Mouse (Mus musculus): Measurements from ENCODE around the gene Gm8126.
"Not testable (repeated sequence)": the region's sequence is repeated elsewhere in the genome, so short reads cannot be mapped to it uniquely, and the experiment has no call there.

The Gm8126 gene

DNA sequence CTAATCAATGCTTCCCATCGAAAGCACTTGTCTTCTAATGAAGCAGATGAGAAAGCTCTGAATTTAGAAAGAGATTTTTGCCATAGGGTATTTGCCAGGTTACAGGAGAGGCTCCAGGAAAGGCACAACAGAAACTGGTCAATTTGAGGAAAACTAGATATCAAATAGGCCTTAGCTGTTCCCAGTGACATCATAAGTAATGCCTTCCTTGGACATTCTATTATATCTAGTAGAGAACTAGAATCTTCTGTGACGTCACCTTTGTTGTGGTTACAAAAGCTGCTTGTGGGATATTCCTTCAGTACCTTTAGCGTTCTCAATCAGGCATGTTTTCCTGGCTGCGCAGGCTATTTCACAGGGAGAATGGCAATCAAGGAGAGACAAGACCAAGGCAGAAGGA is at the start of gene Gm8126:
Gene Gm8126 (plus strand): TSS at position 301 of the 400 bp plus-strand sequence.
- in situ Hi-C loops (cut with MboI, MseI), result not testable (repeated sequence)

DNA sequence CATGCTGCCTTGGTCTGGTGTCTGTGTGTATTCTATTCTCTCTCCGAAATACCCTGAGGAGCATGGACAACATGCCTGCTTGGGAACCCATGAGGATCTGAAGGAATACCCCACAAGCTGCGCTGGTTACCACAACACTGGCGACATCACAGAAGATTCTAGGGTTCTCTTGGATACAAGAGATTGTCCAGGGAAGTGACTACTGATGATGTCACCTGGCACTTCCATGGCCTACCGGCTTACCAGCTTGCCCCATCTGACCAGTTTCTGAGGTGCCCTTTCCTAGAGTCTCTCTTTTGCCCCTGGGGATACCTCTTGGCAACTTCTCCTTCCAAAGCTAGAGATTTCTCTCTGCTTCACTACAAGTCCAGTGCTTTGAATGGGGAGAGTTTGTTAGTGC is 23.2 kb upstream of the Gm8126 start, which contains the start of gene Gm8122:
Gene Gm8122 (minus strand): TSS at position 101 of the 400 bp plus-strand sequence.
- in situ Hi-C loops (cut with MboI, MseI), result not testable (repeated sequence)

DNA sequence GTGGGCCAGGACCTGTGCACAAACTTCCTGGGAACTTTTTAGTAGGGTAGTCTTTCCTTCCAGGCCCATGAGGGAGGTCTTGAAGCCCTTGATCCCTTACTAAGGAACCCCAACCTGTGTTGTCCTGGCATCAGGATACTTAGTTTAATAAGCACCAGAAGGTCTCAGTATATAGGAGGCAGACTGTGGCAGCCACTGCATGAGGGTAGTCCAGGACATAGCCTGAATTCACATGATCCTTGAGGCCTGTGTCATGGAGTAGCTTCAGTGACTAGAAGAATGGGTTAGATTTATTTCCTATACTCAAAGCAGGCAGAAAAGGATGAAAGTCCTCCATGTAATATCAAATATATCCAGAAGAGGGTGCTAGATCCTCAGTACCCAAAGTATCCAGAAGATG is 20.7 kb upstream of the Gm8126 start:
- in situ Hi-C loops (cut with MboI, MseI), result not testable (repeated sequence)

DNA sequence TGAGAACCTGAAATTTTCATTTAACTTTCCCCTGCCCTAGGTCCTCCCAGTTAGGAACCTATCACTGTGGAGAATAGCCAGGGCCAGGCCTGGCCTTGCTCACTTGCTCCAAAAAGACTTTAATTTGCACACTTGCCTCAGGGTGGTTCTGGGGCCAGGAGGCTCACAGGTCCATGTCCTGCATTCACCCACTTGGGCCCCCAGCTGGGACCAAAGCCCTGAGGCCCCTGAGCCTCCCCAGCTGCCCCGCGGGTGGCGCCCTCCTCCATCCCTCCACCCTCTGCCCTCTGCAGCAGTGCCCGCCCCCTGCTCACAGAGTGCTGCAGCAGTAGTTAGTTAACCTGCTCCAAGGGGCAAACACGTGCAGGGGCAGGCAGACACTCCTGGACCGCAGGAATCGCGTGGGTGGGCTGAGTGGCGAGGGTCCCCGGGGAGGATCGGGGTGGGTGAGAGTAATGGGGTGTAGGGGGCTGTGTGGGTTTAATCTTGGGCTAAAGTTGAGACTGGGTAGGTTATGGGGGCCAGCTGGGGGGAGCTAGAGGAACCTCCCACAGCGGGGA is 8.8 kb upstream of the Gm8126 start:
- in situ Hi-C loops (cut with MboI, MseI), result not testable (repeated sequence)

DNA sequence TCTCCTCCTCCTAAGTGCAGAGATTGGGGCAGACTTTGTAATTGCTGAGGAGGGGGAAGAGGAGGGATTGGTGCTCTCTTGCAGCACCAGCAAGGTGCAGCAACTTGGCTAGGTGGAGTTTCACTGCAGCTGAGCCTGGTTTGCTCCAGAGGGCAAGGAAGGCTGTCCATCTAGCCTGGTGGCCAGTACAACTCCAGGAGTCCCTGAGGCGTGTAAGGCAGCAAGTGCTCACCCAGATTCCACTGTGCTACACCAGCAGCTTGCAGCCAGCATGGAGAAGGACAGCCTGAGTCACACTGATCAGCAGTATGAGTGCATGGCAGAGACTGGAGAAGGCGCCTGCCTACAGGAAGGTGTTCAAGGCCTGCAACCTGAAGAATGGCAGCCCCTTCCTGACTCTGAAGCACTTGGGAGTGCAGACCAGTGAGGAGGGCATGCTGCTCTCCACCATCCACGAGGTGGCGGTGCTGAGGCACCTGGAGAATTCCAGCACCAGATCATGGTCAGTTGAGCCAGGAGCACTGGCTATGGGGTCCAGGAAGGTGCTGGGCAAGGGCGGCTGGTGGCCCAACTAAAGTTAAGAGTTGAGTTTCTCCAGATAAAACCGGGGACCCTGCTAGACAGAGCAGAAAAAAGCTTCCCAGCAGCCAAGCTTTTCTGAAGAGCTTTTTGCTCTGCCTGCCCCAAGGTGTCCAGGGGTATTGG is 7.7 kb upstream of the Gm8126 start:
- in situ Hi-C loops (cut with MboI, MseI), result not testable (repeated sequence)

DNA sequence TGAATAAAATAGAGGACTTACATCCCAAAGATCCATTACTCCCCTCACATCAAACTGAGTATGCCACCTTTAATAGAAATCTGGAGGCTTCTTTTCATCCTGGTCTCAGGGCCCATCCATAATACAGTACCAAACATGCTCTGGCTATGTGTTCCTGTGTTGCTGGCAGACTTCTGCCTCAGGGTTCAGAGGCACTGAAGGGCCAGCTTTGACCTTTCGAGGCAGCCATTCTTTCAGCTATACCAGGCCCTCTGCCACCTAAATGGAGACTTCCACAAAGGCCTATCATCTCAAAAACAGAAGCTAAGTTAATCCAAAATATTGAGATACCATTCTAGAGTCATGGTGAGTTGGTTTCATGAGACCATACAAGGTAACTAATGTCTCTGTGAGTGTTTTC is 1.9 kb upstream of the Gm8126 start:
- in situ Hi-C loops (cut with MboI, MseI), result not testable (repeated sequence)

DNA sequence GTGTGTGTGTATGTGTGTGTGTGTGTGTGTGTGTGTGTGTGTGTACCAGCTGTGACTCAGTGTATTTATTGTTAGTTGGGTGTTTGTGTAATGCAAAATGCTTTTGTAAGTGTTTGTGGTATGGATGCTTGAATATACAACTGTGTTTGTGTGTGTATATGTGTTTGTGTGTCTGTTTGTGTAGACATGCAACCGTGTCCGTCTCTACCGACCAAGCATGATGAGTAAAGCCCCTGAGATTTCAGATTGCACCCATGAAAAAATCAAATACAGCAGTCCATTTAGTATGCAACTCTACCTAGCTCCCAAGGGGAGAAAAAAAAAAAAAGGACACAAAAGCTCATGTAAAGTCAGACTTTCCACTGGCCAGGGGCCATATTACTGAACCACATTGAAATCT is 5.0 kb downstream of the Gm8126 start:
- in situ Hi-C loops (cut with MboI, MseI), result not testable (repeated sequence)

DNA sequence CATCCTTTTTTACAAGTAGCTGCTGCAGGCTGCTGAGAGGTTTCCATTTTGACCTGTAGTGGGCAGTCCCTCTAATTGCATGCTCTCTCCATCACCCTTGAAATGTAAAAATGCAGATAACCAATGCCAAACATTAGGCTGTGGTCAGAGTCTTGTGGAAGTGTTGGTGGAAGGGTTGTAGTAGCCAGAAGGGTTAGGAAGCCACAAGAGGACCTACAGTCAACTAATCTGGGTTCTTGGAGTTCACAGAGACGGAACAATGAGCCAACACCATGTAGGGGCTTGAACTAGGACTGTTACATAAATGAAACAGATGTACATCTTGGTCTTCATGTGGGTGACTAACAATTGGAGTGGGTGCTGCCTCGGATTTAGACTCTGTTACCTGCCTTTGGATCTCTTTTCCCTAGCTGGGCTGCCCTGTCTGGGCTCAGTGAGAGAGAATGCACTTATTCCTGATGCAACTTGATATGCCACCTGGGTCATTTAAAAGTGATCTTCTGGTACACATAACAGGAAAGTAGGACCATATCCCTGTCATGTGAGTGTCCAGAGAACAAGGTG is 10.2 kb downstream of the Gm8126 start:
- in situ Hi-C loops (cut with MboI, MseI), result loop anchor here (5.0 kb wide), 1 partner anchor 284 kb away; no protein-coding TSS in a partner anchor

DNA sequence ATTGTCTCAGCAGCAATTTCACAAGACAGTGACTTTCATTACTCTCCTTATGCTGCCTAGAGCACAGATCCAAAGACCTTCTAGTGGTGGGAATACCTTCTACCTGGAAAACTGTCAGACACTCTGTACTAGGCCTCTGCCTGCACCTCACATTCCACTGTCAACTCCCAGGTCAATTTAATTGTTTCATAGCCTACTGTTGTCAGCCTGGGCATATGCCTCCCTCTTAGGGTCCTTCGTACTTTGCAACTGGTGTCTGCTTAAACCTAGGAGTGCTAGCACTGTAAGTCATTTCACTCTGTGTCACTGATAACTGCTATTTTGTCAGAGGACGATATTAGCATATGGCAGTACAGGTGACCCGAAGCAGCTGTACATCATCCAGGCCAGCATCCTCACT is 10.8 kb downstream of the Gm8126 start:
- in situ Hi-C loops (cut with MboI, MseI), result loop anchor here (5.0 kb wide), 1 partner anchor 283 kb away; no protein-coding TSS in a partner anchor

DNA sequence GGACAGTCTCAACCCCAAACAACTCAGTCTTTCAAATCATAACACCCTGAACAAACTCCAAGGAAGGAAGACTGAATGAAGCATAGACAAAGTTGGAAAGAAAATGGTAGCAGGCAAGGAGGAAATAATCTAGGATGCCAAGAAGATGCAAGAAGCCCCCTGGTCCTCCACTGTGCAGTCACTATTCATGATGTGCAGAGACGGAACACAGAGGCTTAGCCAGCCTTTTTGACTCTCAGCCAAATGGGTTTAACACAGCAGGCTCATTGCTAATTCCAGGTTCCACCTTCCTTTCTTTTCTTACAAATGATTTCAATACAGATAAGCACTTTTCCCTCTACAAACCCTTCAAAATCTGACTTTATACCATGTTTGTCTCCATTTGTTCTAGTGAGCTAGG is 14.7 kb downstream of the Gm8126 start:
- in situ Hi-C loops (cut with MboI, MseI), result not testable (repeated sequence)

DNA sequence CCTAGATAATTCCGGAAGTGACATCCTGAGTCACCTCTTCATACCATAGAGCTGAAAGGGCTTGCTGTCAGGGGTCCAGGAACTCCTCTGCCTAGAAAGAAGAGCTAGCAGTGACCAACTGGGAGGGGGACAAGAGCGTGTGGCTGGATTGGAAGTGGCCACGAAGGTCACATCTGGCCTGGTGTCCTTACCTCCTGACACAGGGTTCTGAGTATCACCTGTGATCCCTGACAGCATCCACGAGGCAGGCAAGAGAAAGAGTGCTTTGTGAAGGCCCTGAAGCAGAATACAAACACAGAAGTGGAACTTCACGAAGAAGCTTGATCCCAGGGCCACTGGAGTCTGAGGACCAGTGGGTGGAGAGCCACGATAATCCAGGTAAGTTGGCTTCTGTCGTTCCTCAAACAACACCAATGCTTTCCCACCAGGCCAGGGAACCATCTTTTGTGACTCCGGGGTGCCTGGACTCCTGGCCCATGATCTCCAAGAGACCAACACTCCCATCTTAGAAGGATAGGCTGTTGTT is 16.6 kb downstream of the Gm8126 start, which contains the start of gene Gm9732:
Gene Gm9732 (plus strand): TSS at position 51 of the 526 bp plus-strand sequence.
- in situ Hi-C loops (cut with MboI, MseI), result loop anchor here (5.0 kb wide), 2 partner anchors 142 to 203 kb away; partner anchors contain the start of gene Gm8138

DNA sequence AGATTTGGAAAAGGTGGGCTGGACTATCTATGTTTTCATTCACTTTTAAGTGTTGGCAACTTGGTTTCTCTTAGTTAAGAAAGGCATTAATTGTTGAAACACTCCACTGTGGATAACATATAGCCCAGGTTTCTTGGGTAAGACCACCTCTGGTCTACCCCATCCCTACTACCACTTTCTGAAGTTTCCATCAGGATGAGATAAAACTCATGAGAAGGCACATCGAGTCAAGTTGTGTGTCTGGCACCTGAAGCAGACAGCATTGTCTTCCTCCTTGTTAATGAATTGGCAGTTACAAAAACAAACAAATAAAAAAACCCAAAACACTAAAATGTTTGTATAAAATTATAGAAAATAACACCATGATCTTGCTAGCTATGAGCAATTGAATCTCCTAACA is 17.3 kb downstream of the Gm8126 start:
- in situ Hi-C loops (cut with MboI, MseI), result loop anchor here (5.0 kb wide), 2 partner anchors 142 to 203 kb away; partner anchors contain the start of gene Gm8138

DNA sequence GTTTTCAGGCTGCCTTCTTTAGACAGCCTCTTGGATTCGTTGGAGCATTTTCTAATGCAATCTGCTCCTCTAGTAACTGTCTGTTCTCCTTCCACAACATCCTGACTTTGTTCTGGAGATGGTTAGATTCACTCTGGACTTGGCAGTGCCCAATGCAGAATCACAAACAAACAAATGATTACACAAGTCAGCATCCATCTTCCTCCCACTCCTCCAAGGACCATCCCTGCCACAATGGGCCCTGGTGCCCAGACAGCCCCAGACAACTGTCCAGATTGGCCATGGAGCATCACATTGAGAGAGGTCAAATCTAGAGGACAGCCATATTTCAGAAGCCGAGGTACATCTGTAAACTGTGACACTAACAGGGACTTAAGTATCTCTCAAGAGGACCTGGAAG is 19.0 kb downstream of the Gm8126 start:
- in situ Hi-C loops (cut with MboI, MseI), result loop anchor here (5.0 kb wide), 2 partner anchors 140 to 205 kb away; partner anchors contain the start of gene Gm8138

DNA sequence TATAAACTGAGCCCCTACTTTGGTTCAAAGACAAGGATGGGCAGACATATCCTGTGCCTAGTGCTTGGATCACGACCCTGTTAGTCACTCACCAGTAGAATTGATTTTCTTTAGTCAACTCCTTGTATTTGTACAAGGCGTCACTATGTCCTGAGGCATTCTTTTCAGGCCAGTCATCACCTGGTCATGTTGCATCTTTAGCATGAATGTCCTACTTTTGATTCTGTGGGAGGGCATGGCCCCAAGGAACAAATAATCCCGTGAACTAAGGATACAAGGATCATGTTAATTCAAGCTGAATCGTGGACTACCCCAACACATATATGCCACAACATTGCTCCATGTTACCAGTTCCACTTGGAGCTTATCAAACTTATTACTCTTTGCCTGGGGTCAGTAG is 19.7 kb downstream of the Gm8126 start:
- in situ Hi-C loops (cut with MboI, MseI), result loop anchor here (5.0 kb wide), 2 partner anchors 139 to 206 kb away; partner anchors contain the start of gene Gm8138

DNA sequence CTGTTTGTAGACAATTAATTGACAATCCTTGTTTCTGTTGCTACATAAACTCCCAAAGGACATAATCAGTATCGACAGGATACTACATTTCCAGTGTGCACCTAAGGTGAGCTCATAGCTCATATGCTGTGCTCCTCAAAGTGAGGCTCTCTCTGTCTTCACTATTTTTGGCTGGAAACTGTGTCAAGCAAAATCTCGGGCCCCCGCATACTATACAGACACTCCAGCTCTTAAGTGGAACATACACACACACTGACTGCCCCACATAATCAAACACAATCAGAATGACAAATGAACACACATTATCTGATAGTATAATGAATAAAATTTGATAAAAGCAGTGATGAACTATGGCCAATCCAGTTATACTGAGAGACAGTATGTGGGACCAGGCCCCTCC is 20.2 kb downstream of the Gm8126 start:
- in situ Hi-C loops (cut with MboI, MseI), result loop anchor here (5.0 kb wide), 2 partner anchors 139 to 206 kb away; partner anchors contain the start of gene Gm8138

DNA sequence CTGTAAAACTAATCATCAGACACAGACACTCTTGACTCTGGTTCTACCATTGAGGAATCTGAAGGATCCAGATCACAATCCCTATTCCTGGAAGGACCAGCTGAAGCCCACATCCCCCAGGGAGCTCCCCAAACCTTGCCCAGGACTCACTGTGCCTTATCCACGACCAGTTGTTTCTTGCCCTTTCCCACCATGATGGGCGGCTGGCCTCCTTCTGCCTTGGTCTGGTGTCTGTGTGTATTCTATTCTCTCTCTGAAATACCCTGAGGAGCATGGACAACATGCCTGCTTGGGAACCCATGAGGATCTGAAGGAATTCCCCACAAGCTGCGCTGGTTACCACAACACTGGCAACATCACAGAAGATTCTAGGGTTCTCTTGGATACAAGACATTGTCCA is 35.1 kb downstream of the Gm8126 start, which contains the start of gene Gm8127:
Gene Gm8127 (minus strand): TSS at position 330 of the 400 bp plus-strand sequence.
- in situ Hi-C loops (cut with MboI, MseI), result not testable (repeated sequence)
